Mouse (Mus musculus) left cerebral cortex, adult 2 months (tissue): ENCODE results near the gene Gm11596. TPM values are rescaled to one million over a fixed set of nuclear protein-coding genes. Genes with fewer than 3 reads are reported as not detected.
"Not testable (repeated sequence)": the region's sequence is repeated elsewhere in the genome, so short reads cannot be mapped to it uniquely, and the experiment has no call there.

Experiments used
- DNase-seq, 2 experiments: peaks; one replicate each; pipeline ENCODE4 v3.0.0; 2021 to 2022; ENCODE audit warnings: low spot score in 2 of 2, mixed read lengths in 1 of 2; ENCODE audit errors: extremely low spot score in 1 of 2
- H3K27ac ChIP-seq: fragments of 200-600 bp; 2 replicates; pipeline ENCODE4 v1.8.1; 2022
- H3K4me3 ChIP-seq: fragments of 200-600 bp; 2 replicates; pipeline ENCODE4 v1.8.1; 2022
- CTCF ChIP-seq: fragments of 200-600 bp; IDR thresholded peaks from 2 replicates; pipeline ENCODE4 v1.8.1; 2022; ENCODE audit warnings: antibody characterized with exemption, mild to moderate bottlenecking, moderate library complexity
- intact Hi-C: fragments of 180-260 bp; cut with DNase I; formaldehyde crosslinking; loops from one replicate; pipeline ENCODE4 v1.15.1; 2025
- long read RNA-seq, 2 experiments: library from polyadenylated mRNA; stranded (forward); transcript quantifications; one replicate each; pipeline ENCODE4 v2.0.0; 2021; ENCODE audit warnings: borderline mapping rate in 2 of 2
- total RNA-seq, 2 experiments: library from RNA; stranded (reverse); gene quantifications; 2 replicates each; pipeline ENCODE4 v1.2.3; 2021

Gene Gm11596
- not detected for total RNA-seq
- long read RNA-seq, experiment 1, result 0 reads
- long read RNA-seq, experiment 2, result 0 reads

GRCm38 (mm10) chr11:99793367-99793766 lies at the start of gene Gm11596:
Gene Gm11596 (minus strand): TSS chr11:99793467.
- TF ChIP-seq CTCF, result no peak
- intact Hi-C loops, result no loop called here

GRCm38 (mm10) chr11:99842185-99842584 lies 48.9 kb upstream of the Gm11596 start:
- intact Hi-C loops, result no loop called here
- no peak overlapping the region for H3K4me3 ChIP-seq
- DNase-seq, result no peak
- H3K27ac ChIP-seq, result no peak overlapping the region
- TF ChIP-seq CTCF, result no peak

More at GRCm38 (mm10) chr11:99793367-99793766, at the start of gene Gm11596:
- no peak within 1 kb of the TSS for H3K27ac ChIP-seq
- DNase-seq, result no peak
- H3K4me3 ChIP-seq, result no peak within 1 kb of the TSS

- TF ChIP-seq CTCF, result no peak
- DNase-seq, result no peak
- no peak within 1 kb of the TSS for H3K27ac ChIP-seq
- H3K4me3 ChIP-seq, result no peak within 1 kb of the TSS
- intact Hi-C loops, result no loop called here
Measured at GRCm38 (mm10) chr11:99837966-99838365, 44.7 kb upstream of the Gm11596 start, which contains the start of gene 2300003K06Rik. Gene 2300003K06Rik (minus strand): TSS chr11:99838066.

GRCm38 (mm10) chr11:99815566-99815965 lies 22.3 kb upstream of the Gm11596 start, which contains the start of gene Gm11564:
Gene Gm11564 (minus strand): TSS chr11:99815666.
- intact Hi-C loops, H3K4me3 ChIP-seq, DNase-seq, H3K27ac ChIP-seq: not testable (repeated sequence)

GRCm38 (mm10) chr11:99809792-99810191 lies 16.5 kb upstream of the Gm11596 start, which contains the start of gene Krtap4-13:
Gene Krtap4-13 (minus strand): TSS chr11:99809892.
- intact Hi-C loops, H3K4me3 ChIP-seq: not testable (repeated sequence)

GRCm38 (mm10) chr11:99804346-99804745 lies 11.1 kb upstream of the Gm11596 start, which contains the start of gene Gm11554:
Gene Gm11554 (minus strand): TSS chr11:99804446.
- H3K4me3 ChIP-seq, H3K27ac ChIP-seq, DNase-seq, intact Hi-C loops: not testable (repeated sequence)

More at GRCm38 (mm10) chr11:99809792-99810191, 16.5 kb upstream of the Gm11596 start, which contains the start of gene Krtap4-13:
- H3K27ac ChIP-seq, DNase-seq: not testable (repeated sequence)

GRCm38 (mm10) chr11:99798832-99799231 lies 5.6 kb upstream of the Gm11596 start, which contains the start of gene Gm11569:
Gene Gm11569 (minus strand): TSS chr11:99798932.
- intact Hi-C loops, H3K4me3 ChIP-seq, DNase-seq, H3K27ac ChIP-seq: not testable (repeated sequence)

GRCm38 (mm10) chr11:99784900-99785299 lies 8.4 kb downstream of the Gm11596 start, which contains the start of gene Krtap4-9:
Gene Krtap4-9 (plus strand): TSS chr11:99785200.
- H3K4me3 ChIP-seq, H3K27ac ChIP-seq, DNase-seq, intact Hi-C loops: not testable (repeated sequence)

GRCm38 (mm10) chr11:99780604-99781003 lies 12.7 kb downstream of the Gm11596 start, which contains the start of gene Krtap4-8:
Gene Krtap4-8 (minus strand): TSS chr11:99780704.
- no peak within 1 kb of the TSS for H3K27ac ChIP-seq
- no peak within 1 kb of the TSS for H3K4me3 ChIP-seq
- intact Hi-C loops, result no loop called here
- no peak for DNase-seq
- TF ChIP-seq CTCF, result no peak

GRCm38 (mm10) chr11:99778401-99778800 lies 14.9 kb downstream of the Gm11596 start:
- H3K4me3 ChIP-seq, result no peak overlapping the region
- DNase-seq, result no peak
- no peak for TF ChIP-seq CTCF
- H3K27ac ChIP-seq, result no peak overlapping the region
- intact Hi-C loops, result no loop called here

GRCm38 (mm10) chr11:99772813-99773212 lies 20.5 kb downstream of the Gm11596 start, which contains the start of gene Gm11595:
Gene Gm11595 (minus strand): TSS chr11:99772913.
- DNase-seq, H3K27ac ChIP-seq, H3K4me3 ChIP-seq, intact Hi-C loops: not testable (repeated sequence)

- DNase-seq, result no peak
- TF ChIP-seq CTCF, result no peak
- Histone ChIP-seq H3K27ac (no peak overlapping the region), H3K4me3 (no peak overlapping the region)
- intact Hi-C loops, result no loop called here
Measured at GRCm38 (mm10) chr11:99768410-99768809, 24.9 kb downstream of the Gm11596 start.

- H3K4me3 ChIP-seq, result no peak overlapping the region
- intact Hi-C loops, result no loop called here
- no peak for TF ChIP-seq CTCF
Measured at GRCm38 (mm10) chr11:99758877-99759276, 34.4 kb downstream of the Gm11596 start.

More at GRCm38 (mm10) chr11:99758877-99759276, 34.4 kb downstream of the Gm11596 start:
- DNase-seq, result no peak
- no peak overlapping the region for H3K27ac ChIP-seq
